Mouse (Mus musculus) E14TG2a.4 (cell line): ENCODE results near the gene Zfp786.

Experiments
- CTCF ChIP-seq: conservative IDR thresholded peaks from 2 replicates; pipeline ENCODE4 v1.5.1; 2014; ENCODE audit warnings: low read length
- NANOG ChIP-seq: IDR thresholded peaks from 2 replicates; pipeline ENCODE4 v1.6.1; 2014; ENCODE audit warnings: borderline replicate concordance, low read length, mixed read lengths
- POU5F1 ChIP-seq: IDR thresholded peaks from 2 replicates; pipeline ENCODE4 v1.6.1; 2014; ENCODE audit warnings: low read length, borderline replicate concordance

DNA sequence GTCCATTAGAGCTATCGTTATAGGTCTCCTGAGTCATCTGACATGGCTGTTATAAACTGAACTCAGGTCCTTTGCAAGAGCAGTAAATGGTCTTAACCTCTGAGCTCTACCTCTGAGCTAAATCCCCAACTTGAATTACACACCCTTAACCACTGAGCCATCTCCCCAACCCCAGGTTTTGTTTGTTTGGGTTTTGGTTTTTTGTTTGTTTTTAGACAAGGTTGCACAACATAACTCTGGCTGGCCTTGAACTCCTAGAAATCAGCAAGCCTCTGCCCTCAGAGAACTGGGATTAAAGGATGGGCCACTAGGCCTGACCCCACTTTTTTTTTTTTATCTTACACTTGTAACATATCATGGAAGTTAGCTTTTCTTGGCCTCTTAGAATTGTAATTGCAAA is 14.5 kb downstream of the Zfp786 start:
- TF ChIP-seq CTCF (no peak), NANOG (no peak), POU5F1 (no peak)
